Mouse (Mus musculus) brain, embryonic 14.5 days (tissue): Measurements from ENCODE around the gene Zbtb12.

ENCODE experiments used
- CTCF ChIP-seq: fragments of 200-500 bp; IDR thresholded peaks from 2 replicates; pipeline ENCODE4 v1.5.1; 2012; ENCODE audit warnings: inconsistent platforms, mild to moderate bottlenecking, moderate library complexity, borderline replicate concordance; ENCODE audit not compliant: insufficient read depth, insufficient read length; ENCODE audit errors: extremely low read depth
- POLR2A ChIP-seq: fragments of 200-500 bp; IDR thresholded peaks from 2 replicates; pipeline ENCODE4 v1.6.1; 2012; ENCODE audit warnings: mild to moderate bottlenecking, inconsistent platforms, borderline replicate concordance; ENCODE audit not compliant: poor library complexity, insufficient read depth, insufficient read length, severe bottlenecking; ENCODE audit errors: extremely low read depth

GRCm38 (mm10) chr17:34883332-34883731 lies 4.0 kb downstream of the Zbtb12 start:
- TF ChIP-seq POLR2A (no peak), CTCF (no peak)
